Mouse (Mus musculus): ENCODE results near the gene Gm21783.
"Not testable (repeated sequence)": the region's sequence is repeated elsewhere in the genome, so short reads cannot be mapped to it uniquely, and the experiment has no call there.

Gene Gm21783

GRCm38 (mm10) chrY:44981163-44981562 is at the start of gene Gm21783:
Gene Gm21783 (minus strand): TSS chrY:44981263.
- DNase-seq (ENCODE audit: low spot score), result not testable (repeated sequence)

Measured in T-cell, adult 2 months (primary cell).